Mouse (Mus musculus) MEL (cell line): ENCODE measurements at regions not wholly inside any gene's neighbourhood (a gene's known extent, or its start where the extent isn't known, plus 50 kb on each side); places are given as distances from the start of the nearest gene placed in this dataset.

Experiments
- CTCF ChIP-seq, 3 experiments: IDR thresholded peaks in 2 of 3; conservative IDR thresholded peaks in 1 of 3; 2 replicates each; pipeline ENCODE4 v1.5.1; 2011 to 2012; ENCODE audit warnings: low read length in 3 of 3, low read depth in 2 of 3, mild to moderate bottlenecking in 2 of 3, improper control_type of control experiment in 1 of 3, inconsistent platforms in 1 of 3, mixed read lengths in 1 of 3, moderate library complexity in 1 of 3; ENCODE audit not compliant: control insufficient read depth in 1 of 3, insufficient read depth in 1 of 3, poor library complexity in 1 of 3, severe bottlenecking in 1 of 3
- E2F4 ChIP-seq: IDR thresholded peaks from 2 replicates; pipeline ENCODE4 v1.6.1; 2011; ENCODE audit warnings: low read depth, low read length, improper control_type of control experiment, borderline replicate concordance
- ELF1 ChIP-seq: IDR thresholded peaks from 2 replicates; pipeline ENCODE4 v1.6.1; 2014; ENCODE audit warnings: low read depth, mild to moderate bottlenecking, inconsistent platforms, low read length, improper control_type of control experiment, moderate library complexity
- GATA1 ChIP-seq: IDR thresholded peaks from 2 replicates; pipeline ENCODE4 v1.6.1; 2011; ENCODE audit warnings: low read depth, low read length, improper control_type of control experiment
- MEF2A ChIP-seq: IDR thresholded peaks from 2 replicates; pipeline ENCODE4 v1.6.1; 2014; ENCODE audit warnings: low read depth, mild to moderate bottlenecking, inconsistent platforms, low read length, improper control_type of control experiment; ENCODE audit not compliant: poor library complexity, insufficient replicate concordance, severe bottlenecking; ENCODE audit errors: extremely low read depth
- NRF1 ChIP-seq: IDR thresholded peaks from 2 replicates; pipeline ENCODE4 v1.6.1; 2014; ENCODE audit warnings: low read depth, mild to moderate bottlenecking, inconsistent platforms, low read length, improper control_type of control experiment, moderate library complexity; ENCODE audit not compliant: poor library complexity, insufficient read depth, severe bottlenecking
- POLR2A ChIP-seq, 2 experiments: IDR thresholded peaks; 2 replicates each; pipeline ENCODE4 v1.6.1; 2011 to 2012; ENCODE audit warnings: low read length in 2 of 2, mild to moderate bottlenecking in 2 of 2, control low read depth in 1 of 2, improper control_type of control experiment in 1 of 2, low read depth in 1 of 2, moderate library complexity in 1 of 2; ENCODE audit not compliant: control insufficient read depth in 1 of 2, insufficient read depth in 1 of 2, poor library complexity in 1 of 2
- POLR2AphosphoS2 ChIP-seq: IDR thresholded peaks from 2 replicates; pipeline ENCODE4 v1.6.1; 2011; ENCODE audit warnings: low read length, improper control_type of control experiment
- TAL1 ChIP-seq: IDR thresholded peaks from 2 replicates; pipeline ENCODE4 v1.6.1; 2012; ENCODE audit warnings: mild to moderate bottlenecking, inconsistent platforms, low read length, moderate library complexity, mixed read lengths
- TCF12 ChIP-seq: IDR thresholded peaks from 2 replicates; pipeline ENCODE4 v1.6.1; 2014; ENCODE audit warnings: low read depth, mild to moderate bottlenecking, inconsistent platforms, low read length, improper control_type of control experiment, moderate library complexity
- UBTF ChIP-seq: IDR thresholded peaks from 2 replicates; pipeline ENCODE4 v1.6.1; 2012; ENCODE audit warnings: low read depth, mild to moderate bottlenecking, inconsistent platforms, low read length, improper control_type of control experiment, moderate library complexity, borderline replicate concordance; ENCODE audit not compliant: insufficient read depth

DNA sequence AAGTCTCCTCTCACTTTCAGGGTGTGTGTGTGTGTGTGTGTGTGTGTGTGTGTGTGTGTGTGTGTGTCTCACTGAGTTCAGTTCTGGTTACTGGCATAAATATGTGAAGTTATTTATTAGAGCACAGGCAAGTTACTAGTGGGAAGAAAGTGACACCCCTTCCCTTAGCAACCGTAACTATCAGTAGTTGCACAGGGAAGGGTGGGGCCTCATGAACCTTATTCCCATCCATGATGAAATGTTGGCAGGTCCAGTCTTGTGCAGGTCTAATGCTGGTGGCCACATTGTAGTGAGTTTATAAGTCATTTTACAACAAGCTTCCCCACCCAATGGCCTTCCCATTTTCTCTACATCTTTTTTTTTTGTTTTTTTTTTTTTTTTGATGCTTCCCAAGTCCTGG is 160.6 kb upstream of the Cdkn2b start:
- TF ChIP-seq MEF2A (no peak), ELF1 (no peak), E2F4 (no peak), UBTF (no peak), CTCF (IDR thresholded peaks at IDR 0.05 in 2 of 3, conservative IDR thresholded peaks at IDR 0.05 in 1 of 3; ENCODE audit: control insufficient read depth in 1 of 3, insufficient read depth in 1 of 3, low read depth in 2 of 3, low read length in 3 of 3, poor library complexity in 1 of 3, severe bottlenecking in 1 of 3) (no peak), POLR2A (IDR thresholded peaks at IDR 0.05; ENCODE audit: control insufficient read depth in 1 of 2, insufficient read depth in 1 of 2, low read depth in 1 of 2, low read length in 2 of 2, poor library complexity in 1 of 2) (no peak), TCF12 (no peak), NRF1 (no peak), POLR2AphosphoS2 (no peak), GATA1 (no peak), TAL1 (no peak)
